Mouse (Mus musculus): ENCODE measurements around the gene Tspan6. TPM values are rescaled to one million over a fixed set of nuclear protein-coding genes. Genes with fewer than 3 reads are reported as not detected.

Gene Tspan6
- total RNA-seq (2021): 1 to 10 TPM; 2.8 to 3.3 TPM
- long read RNA-seq, experiment 1, partial matches to known transcripts: 0 of 1 reads
- long read RNA-seq, experiment 1, other reads (novel, unspliced or antisense): 0 of 1 reads
- long read RNA-seq, experiment 2, transcript Tspan6-201 (8 exons, 1,765 nt): major isoform, 5 of 5 reads
- long read RNA-seq, experiment 2, partial matches to known transcripts: 0 of 5 reads
- long read RNA-seq, experiment 2, other reads (novel, unspliced or antisense): 0 of 5 reads

GRCm38 (mm10) chrX:133898014-133898542 lies at the start of gene Tspan6:
Gene Tspan6, minus strand, starts transcription at chrX:133898429.
- DNase-seq (ENCODE audit: low spot score): peak; percentile 61

GRCm38 (mm10) chrX:133947427-133947826 lies 49.2 kb upstream of the Tspan6 start:
- peak; percentile 44 for DNase-seq (ENCODE audit: low spot score)

GRCm38 (mm10) chrX:133939561-133939960 lies 41.3 kb upstream of the Tspan6 start:
- no peak for DNase-seq (ENCODE audit: low spot score)

- no peak for DNase-seq (ENCODE audit: low spot score)
Observed at GRCm38 (mm10) chrX:133936605-133937225, 38.5 kb upstream of the Tspan6 start.

GRCm38 (mm10) chrX:133931302-133932013 lies 33.2 kb upstream of the Tspan6 start:
- peak; percentile 34 for DNase-seq (ENCODE audit: low spot score)

GRCm38 (mm10) chrX:133926760-133927159 lies 28.5 kb upstream of the Tspan6 start:
- no peak for DNase-seq (ENCODE audit: low spot score)

GRCm38 (mm10) chrX:133921187-133921586 lies 23.0 kb upstream of the Tspan6 start:
- DNase-seq (ENCODE audit: low spot score): no peak

- peak; percentile 5 for DNase-seq (ENCODE audit: low spot score)
Observed at GRCm38 (mm10) chrX:133914219-133914618, 16.0 kb upstream of the Tspan6 start.

GRCm38 (mm10) chrX:133913006-133913405 lies 14.8 kb upstream of the Tspan6 start:
- no peak for DNase-seq (ENCODE audit: low spot score)

- peak; percentile 8 for DNase-seq (ENCODE audit: low spot score)
Observed at GRCm38 (mm10) chrX:133911397-133912103, 13.3 kb upstream of the Tspan6 start.

- DNase-seq (ENCODE audit: low spot score): peak; percentile 4
Observed at GRCm38 (mm10) chrX:133908261-133908660, 10.0 kb upstream of the Tspan6 start, which contains the start of gene Srpx2. Gene Srpx2, plus strand, starts transcription at chrX:133908426.

- no peak for DNase-seq (ENCODE audit: low spot score)
Observed at GRCm38 (mm10) chrX:133888111-133888510, 10.1 kb downstream of the Tspan6 start.

GRCm38 (mm10) chrX:133887308-133887707 lies 10.9 kb downstream of the Tspan6 start:
- no peak for DNase-seq (ENCODE audit: low spot score)

- DNase-seq (ENCODE audit: low spot score): no peak
Observed at GRCm38 (mm10) chrX:133869743-133870142, 28.5 kb downstream of the Tspan6 start.

- DNase-seq (ENCODE audit: low spot score): no peak
Observed at GRCm38 (mm10) chrX:133853637-133854036, 44.6 kb downstream of the Tspan6 start.

- DNase-seq (ENCODE audit: low spot score): no peak
Observed at GRCm38 (mm10) chrX:133850680-133851079, 47.5 kb downstream of the Tspan6 start, which contains the start of gene Tnmd. Gene Tnmd, plus strand, starts transcription at chrX:133850980.

Other genes with a start within 250 kb of the Tspan6 start
- 1 to 10 TPM; 3.6 to 4.3 TPM for gene Pcdh19, start 209.4 kb downstream of the Tspan6 start, total RNA-seq (2021)
- 1 to 10 TPM; 2.4 to 9.6 TPM for gene Tnmd, start 47.4 kb downstream of the Tspan6 start, total RNA-seq (2021)
- gene Srpx2, start 10.0 kb upstream of the Tspan6 start, total RNA-seq (2021): 1 to 10 TPM; 2.1 to 3.2 TPM
- gene Sytl4, start 83.4 kb upstream of the Tspan6 start, total RNA-seq (2021): 1 to 10 TPM in 1 of 2 experiments, under 1 TPM in 1; 0.43 to 1.1 TPM
- 1 to 10 TPM; 4.5 to 9.9 TPM for gene Cstf2, start 160.8 kb upstream of the Tspan6 start, total RNA-seq (2021)

All from gastrocnemius, adult 18-20 months (tissue).